Mouse (Mus musculus): ENCODE measurements around the gene Vmn2r90. TPM values are rescaled to one million over a fixed set of nuclear protein-coding genes. Genes with fewer than 3 reads are reported as not detected.

The Vmn2r90 gene
- polyA plus RNA-seq, 1 experiment = not detected

DNA sequence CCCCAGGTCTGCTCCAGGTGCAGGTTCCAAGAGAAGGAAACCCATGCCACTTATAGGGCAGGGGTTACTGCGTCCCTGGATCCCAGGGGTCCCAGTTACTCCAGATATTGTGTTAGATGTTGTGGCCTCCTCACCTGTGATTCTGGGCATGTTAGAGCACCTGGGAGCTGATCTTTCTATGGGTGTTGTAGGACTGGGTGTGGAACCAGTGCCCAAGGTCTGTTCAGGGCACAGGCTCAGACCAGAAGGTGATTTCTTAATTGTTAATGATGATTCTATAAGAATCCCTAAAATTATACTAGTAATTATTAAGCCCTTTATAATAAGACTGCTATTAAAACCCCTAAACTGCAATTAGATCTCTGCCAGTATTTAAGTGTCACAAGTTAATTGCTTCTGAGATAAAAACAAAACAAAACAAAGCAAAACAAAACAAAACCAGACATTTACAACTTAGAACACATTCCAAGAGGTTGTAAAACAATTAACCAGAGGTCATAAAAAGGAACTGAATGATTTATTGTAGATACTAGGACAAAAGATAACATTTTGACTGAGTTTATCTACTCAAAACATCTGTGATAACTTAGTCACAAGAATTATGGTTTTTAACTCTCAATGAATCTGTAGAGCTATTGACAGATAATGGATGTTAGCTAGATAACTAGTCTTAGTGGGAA is 59.2 kb downstream of the Vmn2r90 start:
- no peaks in the 10 kb centered on the region for H3K9me3 ChIP-seq
- H3K4me3 ChIP-seq (replicated peaks) = no peak overlapping the region
- peaks cover 3% of the 10 kb centered on the region for H3K27me3 ChIP-seq (replicated peaks)
- H3K36me3 ChIP-seq (replicated peaks; ENCODE audit: low read length) = no peaks in the 10 kb centered on the region
- TF ChIP-seq GATA1 (IDR thresholded peaks at IDR 0.05; ENCODE audit: borderline replicate concordance, low read length) (no peak), FLI1 (IDR thresholded peaks at IDR 0.05; ENCODE audit: low read length) (no peak)
- peaks cover 5% of the 10 kb centered on the region for H3K4me1 ChIP-seq

DNA sequence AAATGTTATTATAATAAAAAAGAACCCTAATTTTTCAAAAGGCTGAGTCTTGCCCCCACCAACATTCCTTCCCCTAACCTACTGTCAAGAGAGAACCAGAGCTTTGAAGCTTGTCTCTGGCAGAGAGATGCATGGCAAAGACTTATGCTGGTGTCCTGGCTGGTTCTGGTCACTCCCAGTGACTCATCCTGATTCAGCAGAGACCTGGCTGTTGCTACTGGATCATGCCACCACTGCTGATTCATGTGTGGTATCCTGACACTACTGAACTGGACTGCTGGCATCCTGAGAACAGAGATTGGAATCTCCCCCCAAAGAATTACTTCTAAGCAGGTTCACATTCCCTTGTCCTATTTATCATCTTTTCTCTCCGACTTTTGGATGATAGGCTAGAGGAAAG is 60.7 kb downstream of the Vmn2r90 start:
- Histone ChIP-seq H3K9me3 (no peaks in the 10 kb centered on the region), H3K27me3 (replicated peaks) (peaks cover 3% of the 10 kb centered on the region), H3K4me1 (peaks cover 5% of the 10 kb centered on the region), H3K4me3 (replicated peaks) (no peak overlapping the region), H3K36me3 (replicated peaks; ENCODE audit: low read length) (no peaks in the 10 kb centered on the region)
- no peak for TF ChIP-seq FLI1 (IDR thresholded peaks at IDR 0.05; ENCODE audit: low read length)
- TF ChIP-seq GATA1 (IDR thresholded peaks at IDR 0.05; ENCODE audit: borderline replicate concordance, low read length) = no peak

GRCm38 (mm10) chr17:17766481-17766880 is 62.9 kb downstream of the Vmn2r90 start:
- Histone ChIP-seq H3K36me3 (replicated peaks; ENCODE audit: low read length) (no peaks in the 10 kb centered on the region), H3K27me3 (replicated peaks) (peaks cover 3% of the 10 kb centered on the region), H3K4me3 (replicated peaks) (no peak overlapping the region), H3K4me1 (peaks cover 5% of the 10 kb centered on the region), H3K9me3 (no peaks in the 10 kb centered on the region)
- TF ChIP-seq FLI1 (IDR thresholded peaks at IDR 0.05; ENCODE audit: low read length) = no peak
- TF ChIP-seq GATA1 (IDR thresholded peaks at IDR 0.05; ENCODE audit: borderline replicate concordance, low read length) = no peak

Other genes with a start within 250 kb of the Vmn2r90 start
- gene Lnpep, start 78.7 kb upstream of the Vmn2r90 start, polyA plus RNA-seq (2012; ENCODE audit: insufficient read depth, low replicate concordance) = 0.67 and 2.1 TPM in 2 replicates
- 5.5 TPM in 1 of 2 replicates, not detected in the other for gene Spaca6, start 123.4 kb downstream of the Vmn2r90 start, polyA plus RNA-seq (2012; ENCODE audit: insufficient read depth, low replicate concordance)
- not detected in 2 replicates for gene Has1, start 151.5 kb downstream of the Vmn2r90 start, polyA plus RNA-seq (2012; ENCODE audit: insufficient read depth, low replicate concordance)
- gene Fpr1, start 180.2 kb downstream of the Vmn2r90 start, polyA plus RNA-seq (2012; ENCODE audit: insufficient read depth, low replicate concordance) = 0.76 TPM in 1 of 2 replicates, not detected in the other
- 1.1 TPM in 1 of 2 replicates, not detected in the other for gene Fpr2, start 184.1 kb downstream of the Vmn2r90 start, polyA plus RNA-seq (2012; ENCODE audit: insufficient read depth, low replicate concordance)
- gene Fpr3, start 184.1 kb downstream of the Vmn2r90 start, polyA plus RNA-seq (2012; ENCODE audit: insufficient read depth, low replicate concordance) = not detected in 2 replicates

Data from megakaryocyte, embryonic 14.5 days (primary cell).